Mouse (Mus musculus) layer of hippocampus, adult 9-10 months (tissue): ENCODE measurements at regions not wholly inside any gene's neighbourhood (a gene's known extent, or its start where the extent isn't known, plus 50 kb on each side); places are given as distances from the start of the nearest gene placed in this dataset.

Source experiments
- DNase-seq: peaks from one replicate; pipeline ENCODE4 v3.0.0; 2022; ENCODE audit warnings: low spot score

GRCm38 (mm10) chr2:178711587-178712080 is 281.3 kb downstream of the Cdh26 start:
- no peak for DNase-seq

- no peak for DNase-seq
Measured at GRCm38 (mm10) chr2:178712391-178712892, 282.1 kb downstream of the Cdh26 start.

- no peak for DNase-seq
Measured at GRCm38 (mm10) chr2:178715500-178716245, 285.3 kb downstream of the Cdh26 start.

- no peak for DNase-seq
Measured at GRCm38 (mm10) chr2:178718048-178718447, 287.7 kb downstream of the Cdh26 start.

- no peak for DNase-seq
Measured at GRCm38 (mm10) chr2:178723455-178723854, 293.1 kb downstream of the Cdh26 start.

GRCm38 (mm10) chr2:178724228-178724627 is 293.9 kb downstream of the Cdh26 start:
- DNase-seq = no peak

- no peak for DNase-seq
Measured at GRCm38 (mm10) chr2:178727930-178728793, 297.8 kb downstream of the Cdh26 start.

- DNase-seq = no peak
Measured at GRCm38 (mm10) chr2:178728794-178729120, 298.4 kb downstream of the Cdh26 start.

GRCm38 (mm10) chr2:178735099-178735498 is 304.8 kb downstream of the Cdh26 start:
- no peak for DNase-seq

- DNase-seq = no peak
Measured at GRCm38 (mm10) chr2:178744617-178745016, 314.3 kb downstream of the Cdh26 start.

- no peak for DNase-seq
Measured at GRCm38 (mm10) chr2:178745296-178746015, 315.1 kb downstream of the Cdh26 start.

- no peak for DNase-seq
Measured at GRCm38 (mm10) chr2:178751247-178751646, 320.9 kb downstream of the Cdh26 start.

GRCm38 (mm10) chr2:178758366-178758765 is 328.0 kb downstream of the Cdh26 start:
- DNase-seq = peak; percentile 65

GRCm38 (mm10) chr2:178768526-178768925 is 338.2 kb downstream of the Cdh26 start:
- no peak for DNase-seq

GRCm38 (mm10) chr2:178769001-178769400 is 338.7 kb downstream of the Cdh26 start:
- DNase-seq = no peak

- no peak for DNase-seq
Measured at GRCm38 (mm10) chr2:178771435-178771834, 341.1 kb downstream of the Cdh26 start.

GRCm38 (mm10) chr2:178771881-178772280 is 341.6 kb downstream of the Cdh26 start:
- DNase-seq = no peak

GRCm38 (mm10) chr2:178784822-178785589 is 354.7 kb downstream of the Cdh26 start:
- no peak for DNase-seq

GRCm38 (mm10) chr2:178785843-178786242 is 355.5 kb downstream of the Cdh26 start:
- no peak for DNase-seq

- no peak for DNase-seq
Measured at GRCm38 (mm10) chr2:178795841-178796240, 365.5 kb downstream of the Cdh26 start.

GRCm38 (mm10) chr2:178801464-178801863 is 371.1 kb downstream of the Cdh26 start:
- no peak for DNase-seq
